Mouse (Mus musculus): ENCODE measurements around the gene Agtr1a. TPM values are rescaled to one million over a fixed set of nuclear protein-coding genes. Genes with fewer than 3 reads are reported as not detected.

Gene Agtr1a
- 2.6 and 3.4 TPM in 2 replicates for polyA plus RNA-seq (2014; fragmentation: Nextera tagmentation; extraction: Ambion mirVana)

GRCm38 (mm10) chr13:30336148-30336801 lies at the start of gene Agtr1a:
Gene Agtr1a (plus strand): TSS chr13:30336441.
- Histone ChIP-seq H3K27me3 (ENCODE audit: control insufficient read depth, insufficient read depth, low read length) (no peaks in the 10 kb centered on the region), H3K4me1 (ENCODE audit: control insufficient read depth, insufficient read depth, low read length) (no peaks in the 10 kb centered on the region), H3K36me3 (replicated peaks; ENCODE audit: control insufficient read depth, insufficient read depth, low read depth, low read length) (no peaks in the 10 kb centered on the region), H3K4me2 (ENCODE audit: low read depth, low read length) (peak within 1 kb of the TSS; percentile 88), H3K4me3 (ENCODE audit: low read depth, low read length) (peak within 1 kb of the TSS; percentile 52), H3K9ac (replicated peaks; ENCODE audit: low read length) (peak within 1 kb of the TSS; percentile 61), H3K27ac (replicated peaks; ENCODE audit: low read depth, low read length) (no peak within 1 kb of the TSS), H3K9me3 (replicated peaks; ENCODE audit: control insufficient read depth, low read length) (no peaks in the 10 kb centered on the region)
- ATAC-seq (replicated peaks; ENCODE audit: insufficient number of reproducible peaks, low FRiP score, low TSS enrichment, low read depth) (peak; percentile 94), DNase-seq (ENCODE audit: low spot score) (peak; percentile 77)
- WGBS, result 1% methylated on average over 33 of the region's 33 CpGs

- no peaks in the 10 kb centered on the region for H3K36me3 ChIP-seq (replicated peaks; ENCODE audit: control insufficient read depth, insufficient read depth, low read depth, low read length)
- WGBS, result 92% methylated on average over 4 of the region's 4 CpGs
- H3K9ac ChIP-seq (replicated peaks; ENCODE audit: low read length), result no peak overlapping the region
These were observed 26.0 kb upstream of the Agtr1a start for GRCm38 (mm10) chr13:30310221-30310620.

GRCm38 (mm10) chr13:30324669-30325346 lies 11.4 kb upstream of the Agtr1a start:
- Histone ChIP-seq H3K4me1 (ENCODE audit: control insufficient read depth, insufficient read depth, low read length) (no peaks in the 10 kb centered on the region), H3K27me3 (ENCODE audit: control insufficient read depth, insufficient read depth, low read length) (no peaks in the 10 kb centered on the region), H3K27ac (replicated peaks; ENCODE audit: low read depth, low read length) (no peak overlapping the region), H3K4me2 (ENCODE audit: low read depth, low read length) (no peak overlapping the region), H3K4me3 (ENCODE audit: low read depth, low read length) (no peak overlapping the region), H3K9me3 (replicated peaks; ENCODE audit: control insufficient read depth, low read length) (no peaks in the 10 kb centered on the region), H3K36me3 (replicated peaks; ENCODE audit: control insufficient read depth, insufficient read depth, low read depth, low read length) (no peaks in the 10 kb centered on the region), H3K9ac (replicated peaks; ENCODE audit: low read length) (no peak overlapping the region)
- WGBS, result 81% methylated on average over 11 of the region's 11 CpGs
- no peak for ATAC-seq (replicated peaks; ENCODE audit: insufficient number of reproducible peaks, low FRiP score, low TSS enrichment, low read depth)
- DNase-seq (ENCODE audit: low spot score), result no peak

More at GRCm38 (mm10) chr13:30310221-30310620, 26.0 kb upstream of the Agtr1a start:
- Histone ChIP-seq H3K4me3 (ENCODE audit: low read depth, low read length) (no peak overlapping the region), H3K27ac (replicated peaks; ENCODE audit: low read depth, low read length) (no peak overlapping the region), H3K9me3 (replicated peaks; ENCODE audit: control insufficient read depth, low read length) (no peaks in the 10 kb centered on the region), H3K4me1 (ENCODE audit: control insufficient read depth, insufficient read depth, low read length) (no peaks in the 10 kb centered on the region), H3K27me3 (ENCODE audit: control insufficient read depth, insufficient read depth, low read length) (no peaks in the 10 kb centered on the region), H3K4me2 (ENCODE audit: low read depth, low read length) (no peak overlapping the region)
- DNase-seq (ENCODE audit: low spot score), result no peak
- ATAC-seq (replicated peaks; ENCODE audit: insufficient number of reproducible peaks, low FRiP score, low TSS enrichment, low read depth), result no peak

- no peak for ATAC-seq (replicated peaks; ENCODE audit: insufficient number of reproducible peaks, low FRiP score, low TSS enrichment, low read depth)
These were observed 5.2 kb upstream of the Agtr1a start for GRCm38 (mm10) chr13:30331061-30331460.

GRCm38 (mm10) chr13:30331851-30332250 lies 4.4 kb upstream of the Agtr1a start:
- WGBS, result 80% methylated on average over 6 of the region's 6 CpGs
- no peak for ATAC-seq (replicated peaks; ENCODE audit: insufficient number of reproducible peaks, low FRiP score, low TSS enrichment, low read depth)

More at GRCm38 (mm10) chr13:30331061-30331460, 5.2 kb upstream of the Agtr1a start:
- Histone ChIP-seq H3K9ac (replicated peaks; ENCODE audit: low read length) (no peak overlapping the region), H3K4me2 (ENCODE audit: low read depth, low read length) (no peak overlapping the region), H3K27ac (replicated peaks; ENCODE audit: low read depth, low read length) (no peak overlapping the region), H3K4me1 (ENCODE audit: control insufficient read depth, insufficient read depth, low read length) (no peaks in the 10 kb centered on the region), H3K36me3 (replicated peaks; ENCODE audit: control insufficient read depth, insufficient read depth, low read depth, low read length) (no peaks in the 10 kb centered on the region), H3K27me3 (ENCODE audit: control insufficient read depth, insufficient read depth, low read length) (no peaks in the 10 kb centered on the region), H3K4me3 (ENCODE audit: low read depth, low read length) (no peak overlapping the region), H3K9me3 (replicated peaks; ENCODE audit: control insufficient read depth, low read length) (no peaks in the 10 kb centered on the region)
- WGBS, result 81% methylated on average over 5 of the region's 5 CpGs
- no peak for DNase-seq (ENCODE audit: low spot score)

GRCm38 (mm10) chr13:30332581-30332980 lies 3.7 kb upstream of the Agtr1a start:
- Histone ChIP-seq H3K4me3 (ENCODE audit: low read depth, low read length) (no peak overlapping the region), H3K9ac (replicated peaks; ENCODE audit: low read length) (no peak overlapping the region), H3K4me2 (ENCODE audit: low read depth, low read length) (no peak overlapping the region), H3K4me1 (ENCODE audit: control insufficient read depth, insufficient read depth, low read length) (no peaks in the 10 kb centered on the region), H3K9me3 (replicated peaks; ENCODE audit: control insufficient read depth, low read length) (no peaks in the 10 kb centered on the region), H3K27ac (replicated peaks; ENCODE audit: low read depth, low read length) (no peak overlapping the region), H3K36me3 (replicated peaks; ENCODE audit: control insufficient read depth, insufficient read depth, low read depth, low read length) (no peaks in the 10 kb centered on the region), H3K27me3 (ENCODE audit: control insufficient read depth, insufficient read depth, low read length) (no peaks in the 10 kb centered on the region)
- ATAC-seq (replicated peaks; ENCODE audit: insufficient number of reproducible peaks, low FRiP score, low TSS enrichment, low read depth) (no peak), DNase-seq (ENCODE audit: low spot score) (no peak)
- WGBS, result 91% methylated on average over 5 of the region's 5 CpGs

More at GRCm38 (mm10) chr13:30331851-30332250, 4.4 kb upstream of the Agtr1a start:
- no peak for DNase-seq (ENCODE audit: low spot score)
- Histone ChIP-seq H3K27me3 (ENCODE audit: control insufficient read depth, insufficient read depth, low read length) (no peaks in the 10 kb centered on the region), H3K36me3 (replicated peaks; ENCODE audit: control insufficient read depth, insufficient read depth, low read depth, low read length) (no peaks in the 10 kb centered on the region), H3K4me2 (ENCODE audit: low read depth, low read length) (no peak overlapping the region), H3K9me3 (replicated peaks; ENCODE audit: control insufficient read depth, low read length) (no peaks in the 10 kb centered on the region), H3K9ac (replicated peaks; ENCODE audit: low read length) (no peak overlapping the region), H3K27ac (replicated peaks; ENCODE audit: low read depth, low read length) (no peak overlapping the region), H3K4me3 (ENCODE audit: low read depth, low read length) (no peak overlapping the region), H3K4me1 (ENCODE audit: control insufficient read depth, insufficient read depth, low read length) (no peaks in the 10 kb centered on the region)

- Histone ChIP-seq H3K4me3 (ENCODE audit: low read depth, low read length) (no peak overlapping the region), H3K4me1 (ENCODE audit: control insufficient read depth, insufficient read depth, low read length) (no peaks in the 10 kb centered on the region), H3K9me3 (replicated peaks; ENCODE audit: control insufficient read depth, low read length) (no peaks in the 10 kb centered on the region), H3K36me3 (replicated peaks; ENCODE audit: control insufficient read depth, insufficient read depth, low read depth, low read length) (no peaks in the 10 kb centered on the region), H3K9ac (replicated peaks; ENCODE audit: low read length) (no peak overlapping the region), H3K27ac (replicated peaks; ENCODE audit: low read depth, low read length) (no peak overlapping the region), H3K27me3 (ENCODE audit: control insufficient read depth, insufficient read depth, low read length) (no peaks in the 10 kb centered on the region), H3K4me2 (ENCODE audit: low read depth, low read length) (no peak overlapping the region)
- DNase-seq (ENCODE audit: low spot score), result no peak
- 55% methylated on average over 3 of the region's 3 CpGs for WGBS
- no peak for ATAC-seq (replicated peaks; ENCODE audit: insufficient number of reproducible peaks, low FRiP score, low TSS enrichment, low read depth)
These were observed 1.6 kb upstream of the Agtr1a start for GRCm38 (mm10) chr13:30334667-30335066.

GRCm38 (mm10) chr13:30336913-30337312 lies 672 bp downstream of the Agtr1a start:
- Histone ChIP-seq H3K27ac (replicated peaks; ENCODE audit: low read depth, low read length) (no peak overlapping the region), H3K9me3 (replicated peaks; ENCODE audit: control insufficient read depth, low read length) (no peaks in the 10 kb centered on the region), H3K27me3 (ENCODE audit: control insufficient read depth, insufficient read depth, low read length) (no peaks in the 10 kb centered on the region), H3K4me3 (ENCODE audit: low read depth, low read length) (peak overlapping the region; percentile 52), H3K9ac (replicated peaks; ENCODE audit: low read length) (no peak overlapping the region; the same call in 1 of the 2 replicates), H3K4me2 (ENCODE audit: low read depth, low read length) (peak overlapping the region; percentile 88), H3K36me3 (replicated peaks; ENCODE audit: control insufficient read depth, insufficient read depth, low read depth, low read length) (no peaks in the 10 kb centered on the region), H3K4me1 (ENCODE audit: control insufficient read depth, insufficient read depth, low read length) (no peaks in the 10 kb centered on the region)
- DNase-seq (ENCODE audit: low spot score), result peak; percentile 15
- no peak for ATAC-seq (replicated peaks; ENCODE audit: insufficient number of reproducible peaks, low FRiP score, low TSS enrichment, low read depth)
- 17% methylated on average over 9 of the region's 9 CpGs for WGBS

Data from embryonic facial prominence, embryonic 11.5 days (tissue).